Mouse (Mus musculus): ENCODE measurements around the gene Terf2.

DNA sequence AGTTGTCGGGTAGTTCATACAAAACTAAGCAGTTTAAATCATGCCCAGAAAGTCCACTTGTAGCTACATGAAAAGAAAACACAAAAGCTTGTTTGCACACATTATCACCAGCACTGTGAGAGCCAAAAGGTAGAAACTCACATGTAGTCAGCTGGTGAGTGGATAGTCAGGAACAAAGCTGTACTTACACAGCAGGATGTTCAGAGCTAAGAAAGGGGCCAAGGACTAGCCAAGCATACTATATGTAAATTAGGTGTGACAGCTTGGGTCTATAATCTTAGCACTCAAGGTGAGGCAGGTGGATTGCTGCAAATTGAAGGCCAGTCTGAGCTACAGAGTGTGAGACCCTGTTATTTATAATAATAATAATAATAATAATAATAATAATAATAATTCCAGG is 33.7 kb downstream of the Terf2 start:
- TF ChIP-seq POLR2A (IDR thresholded peaks at IDR 0.05; ENCODE audit: borderline replicate concordance, extremely low read depth, insufficient read depth, insufficient read length, poor library complexity, severe bottlenecking) (no peak), CTCF (IDR thresholded peaks at IDR 0.05; ENCODE audit: borderline replicate concordance, extremely low read depth, insufficient read depth, insufficient read length) (no peak)
